Mouse (Mus musculus): ENCODE data around the gene Mc1r. TPM values are rescaled to one million over a fixed set of nuclear protein-coding genes. Genes with fewer than 3 reads are reported as not detected.
A peak's percentile ranks its signal among the peaks of the same experiment; 100 is the strongest.

Gene Mc1r
- polyA plus RNA-seq (2016; fragmentation: Nextera tagmentation; extraction: Ambion mirVana): 0.10 and 0.18 TPM in 2 replicates

- WGBS: 17% methylated on average over 4 of the region's 4 CpGs
- no peak within 1 kb of the TSS for H3K4me3 ChIP-seq
- no peak within 1 kb of the TSS for H3K27ac ChIP-seq
- H3K4me2 ChIP-seq (replicated peaks): peak within 1 kb of the TSS; percentile 5; the same call in 1 of the 2 replicates
- peaks cover 26% of the 10 kb centered on the region for H3K4me1 ChIP-seq
- ATAC-seq (ENCODE audit: low FRiP score, low read depth): no peak
- peaks cover 19% of the 10 kb centered on the region for H3K36me3 ChIP-seq
- H3K27me3 ChIP-seq (replicated peaks): 0 out of 2 replicates have a peak, but pooled peaks cover 7% of the 10 kb centered on the region
- no peak within 1 kb of the TSS for H3K9ac ChIP-seq
- H3K9me3 ChIP-seq: no peaks in the 10 kb centered on the region
Measured at GRCm38 (mm10) chr8:123406786-123407185, at the start of gene Mc1r. Gene Mc1r (plus strand): TSS chr8:123407107.

DNA sequence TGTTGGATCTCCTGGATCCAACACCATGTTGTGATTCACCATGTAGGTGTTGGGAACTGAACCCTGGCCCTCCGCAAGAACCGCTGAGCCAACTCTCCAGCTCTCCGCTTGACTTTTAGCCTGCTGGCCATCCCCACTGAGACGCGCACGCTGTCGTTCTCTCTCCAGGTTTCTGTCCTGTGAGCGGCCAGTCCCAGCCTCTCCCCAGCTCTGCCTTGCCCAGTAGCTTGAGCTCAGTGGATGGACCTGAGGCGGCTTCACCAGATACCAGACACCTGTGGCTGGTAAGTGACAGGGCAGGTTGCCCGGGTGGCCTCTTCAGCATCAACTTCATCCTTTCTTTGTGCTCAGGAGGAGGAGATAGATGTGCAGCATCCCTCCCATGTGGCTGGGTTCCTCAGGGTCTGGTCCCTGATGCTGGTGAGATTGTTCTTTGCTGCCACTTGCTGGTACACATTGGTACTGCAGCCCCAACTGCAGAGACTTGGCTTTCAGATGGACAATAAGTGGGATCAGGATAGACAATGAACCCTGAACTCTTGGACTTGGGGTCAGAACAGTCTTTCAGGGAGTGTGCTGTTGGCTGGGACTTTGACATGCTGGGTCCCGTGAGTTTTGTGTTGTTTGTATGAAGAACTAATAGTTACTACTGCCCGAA lies 45.7 kb upstream of the Mc1r start:
- H3K27me3 ChIP-seq (replicated peaks): no peaks in the 10 kb centered on the region
- H3K9ac ChIP-seq: no peak overlapping the region
- H3K4me1 ChIP-seq: no peaks in the 10 kb centered on the region
- H3K4me2 ChIP-seq (replicated peaks): no peak overlapping the region
- ATAC-seq (ENCODE audit: low FRiP score, low read depth): peak; percentile 63
- H3K27ac ChIP-seq: no peak overlapping the region
- peaks cover 53% of the 10 kb centered on the region for H3K36me3 ChIP-seq
- H3K9me3 ChIP-seq: no peaks in the 10 kb centered on the region
- no peak overlapping the region for H3K4me3 ChIP-seq
- 53% methylated on average over 12 of the region's 12 CpGs for WGBS

DNA sequence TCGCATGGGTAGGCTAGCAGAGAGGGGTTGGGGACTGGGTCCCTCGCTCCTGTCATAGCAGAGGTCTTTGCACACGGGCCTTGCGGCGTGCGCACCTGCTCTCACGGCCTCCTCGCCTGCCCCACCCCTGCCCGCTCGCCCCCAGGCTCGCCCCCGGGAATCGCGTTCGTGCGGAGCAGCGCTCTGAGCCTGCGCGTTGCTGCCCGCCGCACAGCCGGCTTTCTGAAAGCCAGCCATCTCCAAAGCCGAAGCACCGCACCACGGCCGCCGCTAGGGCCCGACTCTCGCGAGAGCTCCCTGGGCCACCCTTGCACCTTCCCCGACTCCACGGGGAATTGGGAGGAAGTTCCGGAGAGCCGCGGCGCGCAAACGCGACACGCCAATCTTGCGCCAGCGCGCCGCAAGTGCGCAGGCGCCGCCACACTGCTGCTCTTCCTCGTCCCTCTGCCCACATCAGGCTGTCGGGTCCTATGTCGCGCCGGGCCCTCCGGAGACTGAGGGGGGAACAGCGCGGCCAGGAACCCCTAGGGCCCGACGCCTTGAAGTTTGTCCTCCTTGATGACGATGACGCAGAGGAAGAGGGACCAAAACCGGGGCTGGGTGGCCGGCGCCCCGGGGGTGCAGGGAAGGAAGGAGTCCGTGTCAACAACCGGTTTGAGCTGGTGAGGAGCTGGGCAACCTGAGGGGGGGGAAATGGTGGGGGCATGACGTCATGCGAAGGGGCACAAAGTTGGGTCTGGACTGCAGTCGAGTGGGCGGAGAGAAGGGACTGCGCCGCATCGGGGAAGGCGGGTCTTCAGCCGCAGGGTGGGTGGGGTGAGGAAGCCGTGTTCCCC lies 33.3 kb upstream of the Mc1r start, which contains the start of gene Tcf25:
Gene Tcf25 (plus strand): TSS at position 351 of the 836 bp plus-strand sequence.
- peak within 1 kb of the TSS; percentile 72 for H3K4me3 ChIP-seq
- peaks cover 15% of the 10 kb centered on the region; the same call in 1 of the 2 replicates for H3K36me3 ChIP-seq
- peak within 1 kb of the TSS; percentile 90 for H3K27ac ChIP-seq
- H3K4me1 ChIP-seq: peaks cover 23% of the 10 kb centered on the region
- no peaks in the 10 kb centered on the region for H3K27me3 ChIP-seq (replicated peaks)
- peak; percentile 93 for ATAC-seq (ENCODE audit: low FRiP score, low read depth)
- 1% methylated on average over 75 of the region's 75 CpGs for WGBS
- no peaks in the 10 kb centered on the region for H3K9me3 ChIP-seq
- H3K4me2 ChIP-seq (replicated peaks): peak within 1 kb of the TSS; percentile 79
- peak within 1 kb of the TSS; percentile 76 for H3K9ac ChIP-seq

DNA sequence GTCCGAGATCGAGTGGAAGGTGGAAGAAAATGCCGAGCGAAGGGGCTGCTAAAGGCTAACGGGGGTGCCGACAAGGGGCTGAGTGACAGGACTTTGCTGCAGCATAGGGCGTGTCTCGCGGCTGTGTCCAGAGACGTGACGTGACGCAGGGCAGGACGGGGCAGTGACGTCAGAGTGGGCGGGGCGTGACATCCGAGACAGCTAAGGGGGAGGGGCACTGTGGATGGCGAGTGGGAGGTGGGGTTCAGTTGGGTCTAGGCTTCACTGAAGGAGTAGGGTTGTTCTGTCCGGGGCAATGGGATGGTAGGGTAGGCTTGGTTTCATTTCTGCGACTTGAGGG lies 32.7 kb upstream of the Mc1r start:
- no peaks in the 10 kb centered on the region for H3K9me3 ChIP-seq
- no peaks in the 10 kb centered on the region for H3K27me3 ChIP-seq (replicated peaks)
- H3K4me1 ChIP-seq: peaks cover 23% of the 10 kb centered on the region
- peak overlapping the region; percentile 76 for H3K9ac ChIP-seq
- peak overlapping the region; percentile 90 for H3K27ac ChIP-seq
- ATAC-seq (ENCODE audit: low FRiP score, low read depth): peak; percentile 85
- WGBS: under 1% methylated on average over 20 of the region's 20 CpGs
- H3K36me3 ChIP-seq: peaks cover 10% of the 10 kb centered on the region; the same call in 1 of the 2 replicates
- H3K4me3 ChIP-seq: peak overlapping the region; percentile 72
- peak overlapping the region; percentile 79 for H3K4me2 ChIP-seq (replicated peaks)

GRCm38 (mm10) chr8:123375701-123376100 lies 31.2 kb upstream of the Mc1r start:
- H3K4me2 ChIP-seq (replicated peaks): 0 out of 2 replicates have a peak overlapping the region, but pooled peaks have one; percentile 0

GRCm38 (mm10) chr8:123376106-123376505 lies 30.8 kb upstream of the Mc1r start:
- Histone ChIP-seq H3K4me2 (replicated peaks) (no peak overlapping the region), H3K27me3 (replicated peaks) (no peaks in the 10 kb centered on the region)
- WGBS: 53% methylated on average over 8 of the region's 8 CpGs

More at GRCm38 (mm10) chr8:123375701-123376100, 31.2 kb upstream of the Mc1r start:
- no peak for ATAC-seq (ENCODE audit: low FRiP score, low read depth)
- H3K27me3 ChIP-seq (replicated peaks): no peaks in the 10 kb centered on the region
- H3K9me3 ChIP-seq: no peaks in the 10 kb centered on the region
- no peak overlapping the region for H3K27ac ChIP-seq
- WGBS: 84% methylated on average over 10 of the region's 10 CpGs
- H3K4me3 ChIP-seq: no peak overlapping the region
- H3K36me3 ChIP-seq: peaks cover 4% of the 10 kb centered on the region; the same call in 1 of the 2 replicates
- H3K9ac ChIP-seq: no peak overlapping the region
- peaks cover 23% of the 10 kb centered on the region for H3K4me1 ChIP-seq

DNA sequence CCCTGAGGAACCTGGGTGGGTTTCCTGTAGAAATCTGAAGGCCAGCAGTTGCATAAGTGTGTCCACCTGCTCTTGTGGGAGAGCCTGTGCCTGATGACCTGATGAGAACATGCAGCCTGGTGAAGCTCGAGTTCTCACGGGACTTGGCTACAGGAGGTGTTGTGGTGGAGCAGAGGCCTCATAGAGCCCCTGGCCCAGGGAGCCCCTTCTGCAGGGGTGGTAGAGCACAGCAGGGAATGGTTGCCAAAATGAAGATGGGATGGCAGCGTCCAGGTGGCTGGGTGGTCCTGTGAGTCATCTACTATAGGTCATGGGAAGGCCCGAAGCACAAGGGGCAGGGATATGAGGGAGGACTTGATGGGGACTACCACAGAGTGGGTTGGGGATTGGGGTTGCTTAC lies 25.2 kb upstream of the Mc1r start:
- Histone ChIP-seq H3K4me3 (no peak overlapping the region), H3K36me3 (peaks cover 60% of the 10 kb centered on the region), H3K9ac (no peak overlapping the region), H3K27me3 (replicated peaks) (no peaks in the 10 kb centered on the region), H3K9me3 (no peaks in the 10 kb centered on the region), H3K4me2 (replicated peaks) (no peak overlapping the region), H3K27ac (no peak overlapping the region), H3K4me1 (no peaks in the 10 kb centered on the region)
- WGBS: 97% methylated on average over 4 of the region's 4 CpGs
- ATAC-seq (ENCODE audit: low FRiP score, low read depth): no peak

More at GRCm38 (mm10) chr8:123376106-123376505, 30.8 kb upstream of the Mc1r start:
- H3K9ac ChIP-seq: no peak overlapping the region
- H3K4me1 ChIP-seq: peaks cover 23% of the 10 kb centered on the region
- no peak overlapping the region for H3K4me3 ChIP-seq
- no peak for ATAC-seq (ENCODE audit: low FRiP score, low read depth)
- no peaks in the 10 kb centered on the region for H3K9me3 ChIP-seq
- H3K27ac ChIP-seq: no peak overlapping the region
- peaks cover 8% of the 10 kb centered on the region; the same call in 1 of the 2 replicates for H3K36me3 ChIP-seq

DNA sequence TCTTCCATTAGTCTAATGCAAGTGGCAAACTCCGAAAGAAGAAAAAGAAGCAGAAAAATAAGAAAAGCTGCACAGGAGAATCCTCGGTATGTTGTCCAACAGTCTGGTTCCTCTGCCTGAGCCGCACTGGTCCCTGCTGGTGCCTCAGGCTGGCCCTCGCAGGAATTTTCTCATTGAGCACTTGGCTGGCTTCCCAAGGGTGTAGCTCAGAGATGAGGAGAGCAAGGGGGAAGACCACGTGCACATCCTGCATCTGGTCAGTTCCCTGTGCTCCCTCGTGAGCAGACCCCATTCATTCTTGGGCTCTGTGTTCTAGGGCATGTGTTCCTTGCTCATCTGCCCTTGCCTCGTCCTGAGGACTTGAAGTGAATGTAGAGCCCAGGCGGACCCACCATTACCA lies 24.4 kb upstream of the Mc1r start:
- no peak overlapping the region for H3K4me3 ChIP-seq
- no peak overlapping the region for H3K9ac ChIP-seq
- 91% methylated on average over 8 of the region's 8 CpGs for whole genome bisulfite sequencing
- H3K4me2 ChIP-seq (replicated peaks): no peak overlapping the region
- H3K4me1 ChIP-seq: no peaks in the 10 kb centered on the region
- no peak for ATAC-seq (ENCODE audit: low FRiP score, low read depth)
- H3K9me3 ChIP-seq: no peaks in the 10 kb centered on the region
- H3K27ac ChIP-seq: no peak overlapping the region
- H3K36me3 ChIP-seq: peaks cover 68% of the 10 kb centered on the region
- H3K27me3 ChIP-seq (replicated peaks): no peaks in the 10 kb centered on the region

- Histone ChIP-seq H3K4me3 (no peak overlapping the region), H3K36me3 (peaks cover 93% of the 10 kb centered on the region), H3K27me3 (replicated peaks) (no peaks in the 10 kb centered on the region), H3K4me2 (replicated peaks) (no peak overlapping the region), H3K27ac (no peak overlapping the region), H3K4me1 (no peaks in the 10 kb centered on the region), H3K9me3 (no peaks in the 10 kb centered on the region), H3K9ac (no peak overlapping the region)
- WGBS: 75% methylated on average over 9 of the region's 9 CpGs
- no peak for ATAC-seq (ENCODE audit: low FRiP score, low read depth)
Measured at GRCm38 (mm10) chr8:123384883-123385540, 21.9 kb upstream of the Mc1r start.

DNA sequence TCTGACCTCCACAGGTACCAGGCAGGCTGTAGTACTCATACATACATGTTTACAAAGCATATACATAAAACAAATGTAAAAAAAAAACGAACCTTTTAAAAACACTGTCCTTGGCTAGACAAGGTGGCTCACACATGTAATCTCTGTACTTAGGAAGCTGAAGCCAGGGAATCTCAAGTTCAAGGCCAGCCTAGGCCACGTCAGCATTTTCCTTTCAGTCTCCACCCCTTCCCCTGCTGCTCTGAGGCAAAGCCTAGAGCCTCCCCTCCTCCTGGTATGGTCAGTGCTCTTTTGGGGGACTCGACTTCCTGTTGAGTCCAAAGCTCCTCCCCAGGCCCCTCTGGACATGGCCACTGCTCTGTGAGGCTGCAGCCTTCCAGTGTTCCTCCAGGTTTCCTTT lies 19.9 kb upstream of the Mc1r start:
- no peak overlapping the region for H3K9ac ChIP-seq
- no peaks in the 10 kb centered on the region for H3K9me3 ChIP-seq
- ATAC-seq (ENCODE audit: low FRiP score, low read depth): no peak
- H3K4me1 ChIP-seq: no peaks in the 10 kb centered on the region
- 79% methylated on average over 3 of the region's 3 CpGs for WGBS
- no peak overlapping the region for H3K4me3 ChIP-seq
- no peak overlapping the region for H3K27ac ChIP-seq
- peaks cover 100% of the 10 kb centered on the region for H3K36me3 ChIP-seq
- no peaks in the 10 kb centered on the region for H3K27me3 ChIP-seq (replicated peaks)
- no peak overlapping the region for H3K4me2 ChIP-seq (replicated peaks)

GRCm38 (mm10) chr8:123387801-123388200 lies 19.1 kb upstream of the Mc1r start:
- Histone ChIP-seq H3K36me3 (peaks cover 100% of the 10 kb centered on the region), H3K9me3 (no peaks in the 10 kb centered on the region), H3K27ac (no peak overlapping the region), H3K4me1 (no peaks in the 10 kb centered on the region), H3K27me3 (replicated peaks) (no peaks in the 10 kb centered on the region), H3K4me3 (no peak overlapping the region), H3K4me2 (replicated peaks) (no peak overlapping the region), H3K9ac (no peak overlapping the region)
- 93% methylated on average over 8 of the region's 8 CpGs for WGBS
- ATAC-seq (ENCODE audit: low FRiP score, low read depth): no peak

GRCm38 (mm10) chr8:123389026-123389425 lies 17.9 kb upstream of the Mc1r start:
- WGBS: 96% methylated on average over 7 of the region's 7 CpGs
- ATAC-seq (ENCODE audit: low FRiP score, low read depth): no peak
- Histone ChIP-seq H3K4me2 (replicated peaks) (no peak overlapping the region), H3K4me1 (no peaks in the 10 kb centered on the region), H3K9ac (no peak overlapping the region), H3K9me3 (no peaks in the 10 kb centered on the region), H3K36me3 (peaks cover 100% of the 10 kb centered on the region), H3K4me3 (no peak overlapping the region), H3K27me3 (replicated peaks) (no peaks in the 10 kb centered on the region), H3K27ac (no peak overlapping the region)

All from neural tube, embryonic 12.5 days (tissue).